Mouse (Mus musculus) neural tube, embryonic 15.5 days (tissue): ENCODE data around the gene Ptprb. TPM values are rescaled to one million over a fixed set of nuclear protein-coding genes. Genes with fewer than 3 reads are reported as not detected.

Source experiments
- ATAC-seq: fragments of 200-750 bp; cut with Nextera tagmentation; 2 replicates; pipeline ENCODE4 v1.8.0; 2017; ENCODE audit warnings: mild to moderate bottlenecking, moderate TSS enrichment, moderate library complexity; ENCODE audit not compliant: low FRiP score
- H3K27ac ChIP-seq: fragments of 300-500 bp; sonication (generic); replicated peaks from 2 replicates; pipeline ENCODE4 v1.5.1; 2015; ENCODE audit warnings: mild to moderate bottlenecking, inconsistent platforms
- H3K27me3 ChIP-seq: fragments of 300-500 bp; sonication (generic); replicated peaks from 2 replicates; pipeline ENCODE4 v1.6.1; 2015; ENCODE audit warnings: inconsistent platforms
- H3K36me3 ChIP-seq: fragments of 300-500 bp; sonication (generic); 2 replicates; pipeline ENCODE4 v1.6.1; 2015; ENCODE audit warnings: inconsistent platforms
- H3K4me1 ChIP-seq: fragments of 300-500 bp; sonication (generic); 2 replicates; pipeline ENCODE4 v1.6.1; 2015; ENCODE audit warnings: inconsistent platforms
- H3K4me2 ChIP-seq: fragments of 300-500 bp; sonication (generic); 2 replicates; pipeline ENCODE4 v1.6.1; 2015; ENCODE audit warnings: inconsistent platforms, mild to moderate bottlenecking, moderate library complexity
- H3K4me3 ChIP-seq: fragments of 300-500 bp; sonication (generic); replicated peaks from 2 replicates; pipeline ENCODE4 v1.5.1; 2015; ENCODE audit warnings: mild to moderate bottlenecking, inconsistent platforms
- H3K9ac ChIP-seq: fragments of 300-500 bp; sonication (generic); replicated peaks from 2 replicates; pipeline ENCODE4 v1.6.1; 2015; ENCODE audit warnings: mild to moderate bottlenecking, inconsistent platforms
- H3K9me3 ChIP-seq: fragments of 300-500 bp; sonication (generic); replicated peaks from 2 replicates; pipeline ENCODE4 v1.6.1; 2016; ENCODE audit warnings: inconsistent platforms
- WGBS: fragments of 180-500 bp; shearing (Covaris S2); methylation state at CpG from one replicate; pipeline ENCODE4 v1.1.7; 2015; ENCODE audit warnings: mixed read lengths; 5-methylcytosine and 5-hydroxymethylcytosine counted together
- polyA plus RNA-seq: library from polyadenylated mRNA; unstranded; fragments of >200 nt; fragmentation: Nextera tagmentation; extraction: Ambion mirVana; gene quantifications from 2 replicates; pipeline ENCODE4 v1.2.1, GENCODE M21; 2015

The Ptprb gene
- polyA plus RNA-seq, 1 experiment from 2014 or later, result 3.1 TPM

GRCm38 (mm10) chr10:116403679-116404078, 128.4 kb downstream of the Ptprb start:
- Histone ChIP-seq H3K4me2 (no peak overlapping the region), H3K4me1 (0 out of 2 replicates have a peak, but pooled peaks cover 5% of the 10 kb centered on the region), H3K27ac (no peak overlapping the region), H3K9me3 (no peaks in the 10 kb centered on the region), H3K4me3 (no peak overlapping the region), H3K27me3 (no peaks in the 10 kb centered on the region), H3K36me3 (no peaks in the 10 kb centered on the region), H3K9ac (no peak overlapping the region)
- WGBS, result 77% methylated on average over 4 of the region's 4 CpGs
- ATAC-seq, result no peak

- ATAC-seq, result no peak
- Histone ChIP-seq H3K27ac (no peak overlapping the region), H3K9ac (no peak overlapping the region), H3K4me3 (no peak overlapping the region), H3K27me3 (no peaks in the 10 kb centered on the region), H3K9me3 (no peaks in the 10 kb centered on the region), H3K36me3 (no peaks in the 10 kb centered on the region), H3K4me2 (no peak overlapping the region), H3K4me1 (0 out of 2 replicates have a peak, but pooled peaks cover 5% of the 10 kb centered on the region)
- 96% methylated on average over 6 of the region's 6 CpGs for WGBS
Measured at GRCm38 (mm10) chr10:116405011-116405410, 129.7 kb downstream of the Ptprb start.

DNA sequence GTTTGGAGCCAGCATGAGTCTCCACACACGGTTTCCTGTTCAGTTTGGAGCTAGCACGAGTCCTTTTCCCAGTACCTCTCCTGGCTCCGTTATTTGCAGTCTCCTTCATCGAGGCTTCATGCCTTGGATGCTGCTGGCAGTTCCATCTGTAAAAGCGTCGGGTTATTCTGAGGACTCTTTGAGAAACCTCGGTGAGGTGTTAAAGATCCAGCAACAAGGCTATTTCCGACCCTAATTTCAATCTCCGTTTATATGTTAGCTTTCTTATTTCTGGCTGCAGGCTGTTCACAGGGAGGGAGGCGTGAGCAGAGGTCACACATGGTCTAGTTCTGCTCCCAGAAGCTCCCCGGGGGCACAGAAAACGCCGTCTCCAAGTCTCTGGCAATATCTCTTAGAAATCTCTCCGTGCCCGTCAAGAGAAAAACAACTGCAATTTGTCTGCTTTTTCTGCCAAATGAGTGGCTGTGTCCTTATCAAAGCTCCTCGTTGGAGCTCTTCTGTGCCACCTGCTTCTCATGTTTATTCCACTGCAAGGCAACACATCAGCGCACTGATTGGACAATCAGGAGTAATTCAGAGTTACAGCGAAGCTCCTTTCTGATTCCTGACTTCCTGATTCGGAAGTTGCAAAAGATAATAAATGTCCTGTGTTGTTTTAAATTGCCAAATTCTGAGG, 132.5 kb downstream of the Ptprb start:
- Histone ChIP-seq H3K9ac (no peak overlapping the region), H3K36me3 (no peaks in the 10 kb centered on the region), H3K4me2 (peak overlapping the region; percentile 25), H3K4me1 (0 out of 2 replicates have a peak, but pooled peaks cover 5% of the 10 kb centered on the region), H3K9me3 (no peaks in the 10 kb centered on the region), H3K27me3 (no peaks in the 10 kb centered on the region), H3K4me3 (no peak overlapping the region), H3K27ac (no peak overlapping the region)
- no peak for ATAC-seq
- 46% methylated on average over 19 of the region's 19 CpGs for WGBS

GRCm38 (mm10) chr10:116410826-116411225, 135.5 kb downstream of the Ptprb start:
- Histone ChIP-seq H3K9me3 (0 out of 2 replicates have a peak, but pooled peaks cover 3% of the 10 kb centered on the region), H3K9ac (no peak overlapping the region), H3K4me2 (no peak overlapping the region), H3K27ac (no peak overlapping the region), H3K27me3 (no peaks in the 10 kb centered on the region), H3K4me1 (0 out of 2 replicates have a peak, but pooled peaks cover 5% of the 10 kb centered on the region), H3K4me3 (no peak overlapping the region), H3K36me3 (no peaks in the 10 kb centered on the region)
- 69% methylated on average over 9 of the region's 9 CpGs for WGBS
- no peak for ATAC-seq

- H3K27ac ChIP-seq, result peak overlapping the region; percentile 58
- H3K9ac ChIP-seq, result no peak overlapping the region
- H3K4me1 ChIP-seq, result peaks cover 8% of the 10 kb centered on the region
- H3K4me3 ChIP-seq, result no peak overlapping the region
- H3K9me3 ChIP-seq, result 0 out of 2 replicates have a peak, but pooled peaks cover 3% of the 10 kb centered on the region
- no peaks in the 10 kb centered on the region for H3K27me3 ChIP-seq
- no peaks in the 10 kb centered on the region for H3K36me3 ChIP-seq
- no peak overlapping the region for H3K4me2 ChIP-seq
- WGBS, result 8% methylated on average over 6 of the region's 6 CpGs
- ATAC-seq, result peak; percentile 57; the same call in 1 of the 2 replicates
Measured at GRCm38 (mm10) chr10:116416142-116416541, 140.8 kb downstream of the Ptprb start.

DNA sequence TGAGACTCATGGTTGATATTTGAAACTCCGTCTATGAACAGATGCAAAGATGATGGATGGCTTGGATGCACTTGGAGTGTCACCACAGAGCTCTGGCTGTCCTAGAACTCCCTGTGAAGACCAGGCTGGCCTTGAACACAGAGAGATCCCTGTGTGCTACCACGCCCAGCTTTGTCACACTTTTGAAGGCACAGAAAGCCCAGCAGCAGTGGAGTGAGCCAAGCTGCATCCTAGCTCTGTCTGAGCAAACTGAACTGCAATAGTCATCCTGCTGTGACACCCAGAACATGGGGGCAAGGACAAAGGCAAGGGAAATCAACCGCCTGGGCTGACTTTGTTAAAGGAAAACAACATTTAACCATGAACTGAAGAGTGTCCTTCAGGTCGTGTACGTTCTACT, 141.4 kb downstream of the Ptprb start:
- Histone ChIP-seq H3K27me3 (no peaks in the 10 kb centered on the region), H3K4me2 (no peak overlapping the region), H3K4me1 (peaks cover 8% of the 10 kb centered on the region), H3K4me3 (no peak overlapping the region), H3K27ac (peak overlapping the region; percentile 58), H3K36me3 (no peaks in the 10 kb centered on the region), H3K9ac (no peak overlapping the region), H3K9me3 (0 out of 2 replicates have a peak, but pooled peaks cover 3% of the 10 kb centered on the region)
- ATAC-seq, result no peak
- 35% methylated on average over 5 of the region's 5 CpGs for WGBS

- Histone ChIP-seq H3K27ac (no peak overlapping the region), H3K36me3 (no peaks in the 10 kb centered on the region), H3K27me3 (no peaks in the 10 kb centered on the region), H3K4me2 (no peak overlapping the region), H3K9me3 (0 out of 2 replicates have a peak, but pooled peaks cover 3% of the 10 kb centered on the region), H3K4me3 (no peak overlapping the region), H3K4me1 (peaks cover 8% of the 10 kb centered on the region), H3K9ac (no peak overlapping the region)
- ATAC-seq, result no peak
- WGBS, result 74% methylated on average over 24 of the region's 24 CpGs
Measured at GRCm38 (mm10) chr10:116418121-116418726, 142.9 kb downstream of the Ptprb start.

- 57% methylated on average over 6 of the region's 6 CpGs for WGBS
- no peaks in the 10 kb centered on the region for H3K36me3 ChIP-seq
- ATAC-seq, result no peak
- no peaks in the 10 kb centered on the region for H3K27me3 ChIP-seq
- no peak overlapping the region for H3K4me2 ChIP-seq
- H3K4me1 ChIP-seq, result peaks cover 8% of the 10 kb centered on the region
- H3K9ac ChIP-seq, result no peak overlapping the region
- H3K27ac ChIP-seq, result no peak overlapping the region
- H3K9me3 ChIP-seq, result no peaks in the 10 kb centered on the region
- H3K4me3 ChIP-seq, result no peak overlapping the region
Measured at GRCm38 (mm10) chr10:116420976-116421375, 145.7 kb downstream of the Ptprb start.

DNA sequence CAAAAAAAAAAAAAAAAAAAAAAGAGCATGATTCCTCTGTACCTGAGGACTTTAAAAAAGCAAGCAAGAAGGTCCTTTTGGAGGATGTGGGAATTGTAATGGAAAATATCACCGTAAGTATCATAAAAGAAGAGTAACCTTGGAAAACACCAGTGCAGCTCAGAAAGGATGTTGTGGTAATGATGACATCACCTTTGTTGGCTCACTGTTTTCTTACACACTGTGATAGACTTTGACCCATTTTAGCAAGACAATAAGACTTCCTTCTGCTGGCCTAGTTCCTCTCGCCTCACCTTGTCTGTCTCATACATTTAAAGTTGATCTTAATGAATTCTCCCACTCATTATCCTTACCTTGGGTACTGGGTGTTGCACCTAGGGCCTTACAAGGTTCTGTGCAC, 147.2 kb downstream of the Ptprb start:
- Histone ChIP-seq H3K27ac (no peak overlapping the region), H3K4me2 (no peak overlapping the region), H3K9ac (no peak overlapping the region), H3K36me3 (peaks cover 1% of the 10 kb centered on the region; the same call in 1 of the 2 replicates), H3K9me3 (no peaks in the 10 kb centered on the region), H3K4me1 (no peaks in the 10 kb centered on the region), H3K27me3 (no peaks in the 10 kb centered on the region), H3K4me3 (no peak overlapping the region)
- ATAC-seq, result no peak
- 95% methylated on average over 2 of the region's 2 CpGs for WGBS

- Histone ChIP-seq H3K4me2 (no peak overlapping the region), H3K4me1 (no peaks in the 10 kb centered on the region), H3K4me3 (no peak overlapping the region), H3K27ac (no peak overlapping the region), H3K36me3 (peaks cover 7% of the 10 kb centered on the region), H3K27me3 (no peaks in the 10 kb centered on the region), H3K9ac (no peak overlapping the region), H3K9me3 (0 out of 2 replicates have a peak, but pooled peaks cover 4% of the 10 kb centered on the region)
- 84% methylated on average over 6 of the region's 6 CpGs for WGBS
- no peak for ATAC-seq
Measured at GRCm38 (mm10) chr10:116424921-116425320, 149.6 kb downstream of the Ptprb start.

- H3K27me3 ChIP-seq, result no peaks in the 10 kb centered on the region
- WGBS, result 71% methylated on average over 7 of the region's 7 CpGs
- H3K9ac ChIP-seq, result no peak overlapping the region
- no peak overlapping the region for H3K27ac ChIP-seq
- ATAC-seq, result no peak
- H3K4me1 ChIP-seq, result no peaks in the 10 kb centered on the region
- 0 out of 2 replicates have a peak, but pooled peaks cover 4% of the 10 kb centered on the region for H3K9me3 ChIP-seq
- no peak overlapping the region for H3K4me3 ChIP-seq
- no peak overlapping the region for H3K4me2 ChIP-seq
- peaks cover 7% of the 10 kb centered on the region for H3K36me3 ChIP-seq
Measured at GRCm38 (mm10) chr10:116426176-116426575, 150.9 kb downstream of the Ptprb start.
